Mouse (Mus musculus) G1E-ER4 (cell line): ENCODE results near the gene Ush1c. TPM values are rescaled to one million over a fixed set of nuclear protein-coding genes. Genes with fewer than 3 reads are reported as not detected.

ENCODE experiments used
- GATA1 ChIP-seq: IDR thresholded peaks from one replicate; pipeline ENCODE4 v1.8.0; 2012; ENCODE audit warnings: low read length, inconsistent platforms
- polyA plus RNA-seq: library from polyadenylated mRNA; stranded (reverse); fragments of >175 nt; gene quantifications from 2 replicates; pipeline ENCODE4 v1.2.3, GENCODE M21; 2012

The Ush1c gene
- polyA plus RNA-seq, 1 experiment, result not detected

GRCm38 (mm10) chr7:46226936-46227335, 11.4 kb downstream of the Ush1c start:
- no peak for TF ChIP-seq GATA1

- no peak for TF ChIP-seq GATA1
These were observed 12.1 kb downstream of the Ush1c start for GRCm38 (mm10) chr7:46226253-46226652.

- no peak for TF ChIP-seq GATA1
These were observed 17.6 kb downstream of the Ush1c start for GRCm38 (mm10) chr7:46220591-46221129.

- TF ChIP-seq GATA1, result no peak
These were observed 19.9 kb downstream of the Ush1c start for GRCm38 (mm10) chr7:46218415-46218814.

GRCm38 (mm10) chr7:46216481-46216880, 21.8 kb downstream of the Ush1c start:
- no peak for TF ChIP-seq GATA1

- TF ChIP-seq GATA1, result no peak
These were observed 28.0 kb downstream of the Ush1c start for GRCm38 (mm10) chr7:46210276-46210675.

- TF ChIP-seq GATA1, result no peak
These were observed 30.2 kb downstream of the Ush1c start for GRCm38 (mm10) chr7:46208131-46208530.

GRCm38 (mm10) chr7:46204775-46205174, 33.5 kb downstream of the Ush1c start:
- TF ChIP-seq GATA1, result no peak

- TF ChIP-seq GATA1, result no peak
These were observed 34.2 kb downstream of the Ush1c start for GRCm38 (mm10) chr7:46204046-46204471.

GRCm38 (mm10) chr7:46201649-46202048, 36.7 kb downstream of the Ush1c start:
- no peak for TF ChIP-seq GATA1

GRCm38 (mm10) chr7:46200021-46200420, 38.3 kb downstream of the Ush1c start:
- TF ChIP-seq GATA1, result no peak

GRCm38 (mm10) chr7:46195356-46195755, 42.9 kb downstream of the Ush1c start:
- TF ChIP-seq GATA1, result no peak

GRCm38 (mm10) chr7:46184232-46184631, 54.1 kb downstream of the Ush1c start:
- TF ChIP-seq GATA1, result no peak

- no peak for TF ChIP-seq GATA1
These were observed 56.7 kb downstream of the Ush1c start for GRCm38 (mm10) chr7:46181590-46181989.

GRCm38 (mm10) chr7:46179431-46180275, 58.6 kb downstream of the Ush1c start, which contains the start of gene Abcc8:
TSS of gene Abcc8 (minus strand) at chr7:46180033.
- no peak for TF ChIP-seq GATA1

- TF ChIP-seq GATA1, result no peak
These were observed 69.9 kb downstream of the Ush1c start for GRCm38 (mm10) chr7:46168402-46168801.

- TF ChIP-seq GATA1, result no peak
These were observed 70.4 kb downstream of the Ush1c start for GRCm38 (mm10) chr7:46167901-46168300.

- no peak for TF ChIP-seq GATA1
These were observed 72.4 kb downstream of the Ush1c start for GRCm38 (mm10) chr7:46165876-46166275.
